Mouse (Mus musculus) left cerebral cortex, adult 18-20 months (tissue): ENCODE measurements around the gene Cdipt. TPM values are rescaled to one million over a fixed set of nuclear protein-coding genes. Genes with fewer than 3 reads are reported as not detected.

ENCODE experiments used
- DNase-seq, 2 experiments: peaks; one replicate each; pipeline ENCODE4 v3.0.0; 2021 to 2022; ENCODE audit warnings: low spot score in 2 of 2, mixed read lengths in 1 of 2
- total RNA-seq, 2 experiments: library from RNA; stranded (reverse); gene quantifications; 2 replicates each; pipeline ENCODE4 v1.2.3; 2021

Cdipt gene
- total RNA-seq, 2 experiments from 2014 or later = 171 to 180 TPM

- no peak for DNase-seq
Measured at GRCm38 (mm10) chr7:126975493-126975892, 221 bp upstream of the Cdipt start.

- DNase-seq = peak; percentile 97 to 98
Measured at GRCm38 (mm10) chr7:126975950-126976866, 494 bp downstream of the Cdipt start, which contains the start of gene Cdiptos. Gene Cdiptos, minus strand, starts transcription at chr7:126976098.

GRCm38 (mm10) chr7:126976878-126977459, 1.3 kb downstream of the Cdipt start:
- no peak for DNase-seq

- DNase-seq = no peak
Measured at GRCm38 (mm10) chr7:126978841-126979240, 3.1 kb downstream of the Cdipt start.

GRCm38 (mm10) chr7:126981601-126982000, 5.9 kb downstream of the Cdipt start:
- DNase-seq = no peak

- no peak for DNase-seq
Measured at GRCm38 (mm10) chr7:126982054-126982453, 6.3 kb downstream of the Cdipt start.

GRCm38 (mm10) chr7:126983113-126983512, 7.4 kb downstream of the Cdipt start:
- DNase-seq = no peak

GRCm38 (mm10) chr7:126984667-126985444, 9.1 kb downstream of the Cdipt start:
- peak; percentile 58 to 72 for DNase-seq

GRCm38 (mm10) chr7:126986319-126986718, 10.6 kb downstream of the Cdipt start:
- peak; percentile 42 to 43 for DNase-seq

GRCm38 (mm10) chr7:126988816-126989215, 13.1 kb downstream of the Cdipt start:
- DNase-seq = no peak

- DNase-seq = no peak
Measured at GRCm38 (mm10) chr7:126996449-126996848, 20.7 kb downstream of the Cdipt start.

- no peak for DNase-seq
Measured at GRCm38 (mm10) chr7:126999568-126999967, 23.9 kb downstream of the Cdipt start.

GRCm38 (mm10) chr7:127003620-127004019, 27.9 kb downstream of the Cdipt start:
- DNase-seq = no peak

- DNase-seq = no peak
Measured at GRCm38 (mm10) chr7:127004122-127004875, 28.6 kb downstream of the Cdipt start.

- DNase-seq = no peak
Measured at GRCm38 (mm10) chr7:127007313-127008024, 31.8 kb downstream of the Cdipt start.

GRCm38 (mm10) chr7:127008239-127009019, 32.7 kb downstream of the Cdipt start:
- DNase-seq = peak; percentile 83 to 84

GRCm38 (mm10) chr7:127009307-127010085, 33.8 kb downstream of the Cdipt start:
- DNase-seq = no peak

GRCm38 (mm10) chr7:127011051-127011450, 35.3 kb downstream of the Cdipt start:
- DNase-seq = no peak

GRCm38 (mm10) chr7:127011717-127012116, 36.0 kb downstream of the Cdipt start:
- DNase-seq = no peak
